Mouse (Mus musculus): Measurements from ENCODE around the gene Lyzl4. TPM values are rescaled to one million over a fixed set of nuclear protein-coding genes. Genes with fewer than 3 reads are reported as not detected.

The Lyzl4 gene
- polyA plus RNA-seq, 1 experiment, result 11.8 TPM

DNA sequence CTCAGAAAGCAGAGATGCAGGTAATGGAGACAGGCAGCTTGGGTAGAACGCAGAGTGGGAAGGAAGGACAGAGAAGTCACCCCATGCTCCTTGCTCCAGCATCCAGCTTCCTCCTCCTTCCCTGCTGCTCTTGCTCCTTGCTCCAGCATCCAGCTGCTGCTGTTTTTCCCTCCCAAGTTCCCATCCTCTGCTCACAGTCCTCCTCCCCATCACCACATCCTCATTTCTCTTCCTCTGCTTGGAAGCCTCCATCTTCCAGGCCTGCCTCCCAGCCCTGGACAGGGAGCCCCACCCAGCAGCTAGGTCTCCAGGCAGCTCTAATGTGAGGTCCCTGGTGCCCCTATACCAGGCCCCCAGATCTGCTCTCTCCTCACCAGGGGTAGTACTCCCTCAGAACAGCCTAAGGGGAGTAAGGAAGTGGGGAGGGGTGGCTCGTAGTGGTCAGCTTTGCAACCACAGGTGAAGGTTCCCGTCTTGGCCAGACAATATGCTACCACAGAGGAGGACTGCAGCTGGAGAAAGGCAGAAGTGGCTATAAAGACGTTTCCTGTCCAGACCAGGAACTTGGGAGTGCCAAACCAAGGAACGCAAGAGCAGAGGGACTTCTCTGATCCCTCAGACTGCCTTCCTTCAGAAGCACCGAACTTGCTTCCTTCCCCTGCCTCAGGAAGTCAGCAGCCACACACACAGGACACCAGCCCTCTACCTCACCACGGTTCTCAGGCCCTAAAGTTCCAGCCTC lies 5.9 kb downstream of the Lyzl4 start:
- TF ChIP-seq POLR2A (IDR thresholded peaks at IDR 0.05; ENCODE audit: borderline replicate concordance, low read depth, low read length) (no peak), CTCF (IDR thresholded peaks at IDR 0.05; ENCODE audit: low read depth, low read length) (no peak)
- Histone ChIP-seq H3K27ac (ENCODE audit: insufficient read depth, low read depth, low read length) (peak overlapping the region; percentile 81), H3K4me1 (ENCODE audit: control insufficient read depth, insufficient read depth, low read length) (peaks cover 60% of the 10 kb centered on the region), H3K4me3 (ENCODE audit: insufficient read depth, low read length) (no peak overlapping the region)

DNA sequence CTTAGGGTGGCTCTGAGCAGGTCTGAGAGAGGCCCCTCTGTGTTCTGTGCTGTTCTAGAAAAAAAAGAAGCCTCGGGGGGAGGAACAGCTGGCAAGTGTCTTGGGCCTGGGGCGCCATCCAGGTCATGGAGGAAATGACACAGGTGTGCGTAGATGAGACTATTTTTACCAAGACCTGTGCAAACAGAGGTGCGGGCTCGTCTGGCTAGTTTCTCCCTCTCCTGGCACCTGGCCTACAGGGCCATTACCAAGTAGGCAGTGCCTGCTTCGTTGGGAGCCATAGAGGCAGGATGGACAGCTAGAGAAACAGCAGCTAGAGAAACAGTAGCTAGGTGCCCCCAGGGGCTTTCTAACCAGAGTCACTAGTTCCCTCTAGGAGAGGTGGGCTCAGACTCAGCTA lies 8.6 kb downstream of the Lyzl4 start:
- no peak for TF ChIP-seq POLR2A (IDR thresholded peaks at IDR 0.05; ENCODE audit: borderline replicate concordance, low read depth, low read length)
- no peak for TF ChIP-seq CTCF (IDR thresholded peaks at IDR 0.05; ENCODE audit: low read depth, low read length)
- Histone ChIP-seq H3K4me1 (ENCODE audit: control insufficient read depth, insufficient read depth, low read length) (peaks cover 61% of the 10 kb centered on the region), H3K27ac (ENCODE audit: insufficient read depth, low read depth, low read length) (no peak overlapping the region), H3K4me3 (ENCODE audit: insufficient read depth, low read length) (no peak overlapping the region)

DNA sequence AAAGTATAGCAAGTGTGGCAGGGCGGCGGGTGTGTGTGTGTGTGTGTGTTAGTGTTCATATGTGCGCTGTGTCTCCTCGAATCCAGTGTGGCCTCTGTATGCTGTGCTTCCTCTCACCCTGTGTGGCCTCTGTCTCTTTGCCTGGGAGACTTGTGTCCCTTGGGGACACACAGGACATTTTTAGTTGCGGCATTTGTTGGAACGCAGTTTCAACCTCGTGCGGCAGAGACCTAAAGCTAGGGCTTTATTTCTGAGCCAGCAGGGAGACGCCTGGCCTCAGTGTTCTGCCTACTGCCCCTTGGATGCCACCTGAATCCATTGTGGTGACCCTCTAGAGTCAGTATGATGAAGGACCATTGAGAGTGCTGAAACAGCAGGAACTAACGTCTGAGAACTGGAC lies 9.0 kb downstream of the Lyzl4 start:
- Histone ChIP-seq H3K4me1 (ENCODE audit: control insufficient read depth, insufficient read depth, low read length) (peaks cover 61% of the 10 kb centered on the region), H3K4me3 (ENCODE audit: insufficient read depth, low read length) (no peak overlapping the region), H3K27ac (ENCODE audit: insufficient read depth, low read depth, low read length) (no peak overlapping the region)
- TF ChIP-seq CTCF (IDR thresholded peaks at IDR 0.05; ENCODE audit: low read depth, low read length), result no peak
- no peak for TF ChIP-seq POLR2A (IDR thresholded peaks at IDR 0.05; ENCODE audit: borderline replicate concordance, low read depth, low read length)

DNA sequence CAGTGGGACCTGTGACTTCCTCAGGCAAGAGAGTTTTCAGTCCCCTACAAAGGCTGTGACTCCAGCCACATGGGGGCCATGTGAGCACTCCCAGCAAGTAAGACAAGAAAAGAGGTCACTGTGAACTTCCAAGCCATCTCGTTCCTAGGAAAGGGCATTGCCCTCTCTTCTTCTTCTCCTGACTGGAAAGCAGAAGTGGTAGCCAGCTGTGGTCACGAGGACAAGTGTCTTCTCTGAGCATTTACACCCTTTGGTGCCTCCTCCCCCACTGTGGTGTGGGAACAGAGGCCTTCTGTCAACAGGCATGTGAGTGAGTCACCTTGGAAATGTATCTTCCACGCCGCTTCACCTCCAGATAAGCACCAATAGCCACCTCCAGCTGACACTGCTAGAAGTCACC lies 9.9 kb downstream of the Lyzl4 start:
- peak overlapping the region; percentile 60 for H3K27ac ChIP-seq (ENCODE audit: insufficient read depth, low read depth, low read length)
- no peak for TF ChIP-seq POLR2A (IDR thresholded peaks at IDR 0.05; ENCODE audit: borderline replicate concordance, low read depth, low read length)
- TF ChIP-seq CTCF (IDR thresholded peaks at IDR 0.05; ENCODE audit: low read depth, low read length), result no peak
- H3K4me3 ChIP-seq (ENCODE audit: insufficient read depth, low read length), result no peak overlapping the region
- H3K4me1 ChIP-seq (ENCODE audit: control insufficient read depth, insufficient read depth, low read length), result peaks cover 53% of the 10 kb centered on the region

DNA sequence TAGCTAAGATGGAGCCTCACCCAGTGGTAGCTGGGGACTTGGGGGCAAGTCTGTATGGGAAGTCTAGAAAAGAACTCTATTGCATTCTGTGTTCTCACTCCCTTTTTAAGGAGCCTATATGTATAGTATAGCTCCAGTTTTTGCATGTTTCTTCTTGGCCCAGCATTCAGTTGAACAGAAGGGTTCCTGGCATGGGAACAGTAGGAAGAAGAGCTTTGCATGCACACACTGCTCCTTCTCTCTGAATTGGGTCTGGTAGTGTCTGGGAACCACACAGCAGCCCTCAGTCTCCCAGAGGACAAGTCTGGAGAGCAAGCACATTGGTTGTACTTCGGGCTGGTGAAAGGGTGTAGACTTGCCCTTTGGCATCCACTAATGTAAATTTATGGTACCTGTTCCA lies 11.3 kb downstream of the Lyzl4 start:
- no peak overlapping the region for H3K27ac ChIP-seq (ENCODE audit: insufficient read depth, low read depth, low read length)
- TF ChIP-seq POLR2A (IDR thresholded peaks at IDR 0.05; ENCODE audit: borderline replicate concordance, low read depth, low read length), result no peak
- H3K4me1 ChIP-seq (ENCODE audit: control insufficient read depth, insufficient read depth, low read length), result peaks cover 43% of the 10 kb centered on the region
- H3K4me3 ChIP-seq (ENCODE audit: insufficient read depth, low read length), result no peak overlapping the region

DNA sequence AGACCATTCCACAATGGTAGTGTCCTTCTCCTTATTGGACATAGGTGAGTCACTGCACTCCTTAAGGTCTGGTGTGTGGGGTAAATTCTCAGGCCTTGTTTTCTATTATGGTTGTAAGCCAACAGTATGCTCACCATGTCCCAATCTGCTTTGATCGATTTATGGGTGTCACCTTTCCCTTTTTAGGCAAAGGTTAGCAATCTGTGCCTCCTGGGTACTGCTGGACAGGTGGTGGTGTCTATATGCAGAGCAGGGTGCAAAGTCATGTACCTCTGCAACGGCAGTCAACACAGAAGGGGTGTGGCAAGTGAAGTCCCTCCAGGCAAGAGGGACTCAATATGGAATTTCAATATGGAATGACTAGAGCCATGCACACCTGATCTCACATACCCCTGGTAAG lies 17.0 kb downstream of the Lyzl4 start:
- Histone ChIP-seq H3K4me3 (ENCODE audit: insufficient read depth, low read length) (no peak overlapping the region), H3K27ac (ENCODE audit: insufficient read depth, low read depth, low read length) (no peak overlapping the region), H3K4me1 (ENCODE audit: control insufficient read depth, insufficient read depth, low read length) (peaks cover 20% of the 10 kb centered on the region)
- TF ChIP-seq POLR2A (IDR thresholded peaks at IDR 0.05; ENCODE audit: borderline replicate concordance, low read depth, low read length) (no peak), CTCF (IDR thresholded peaks at IDR 0.05; ENCODE audit: low read depth, low read length) (no peak)

DNA sequence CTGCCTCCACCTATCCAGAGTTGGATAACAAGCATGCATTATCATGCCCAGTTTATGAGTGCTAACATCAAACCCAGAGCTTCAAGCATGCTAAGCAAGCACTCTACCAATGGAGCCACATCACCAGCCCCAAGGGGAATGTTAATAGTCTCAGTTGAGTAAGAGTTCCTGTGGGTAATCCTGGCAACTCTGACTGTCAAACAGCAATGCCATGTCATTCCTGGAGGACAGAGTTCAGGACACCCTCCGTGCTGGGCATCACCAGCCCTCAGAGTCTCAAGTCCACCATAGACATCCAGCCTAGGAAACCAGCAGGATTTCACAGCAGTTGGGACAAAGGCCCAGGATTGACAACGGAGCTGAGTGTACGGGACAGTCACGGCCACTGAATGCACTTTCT lies 18.7 kb downstream of the Lyzl4 start:
- Histone ChIP-seq H3K27ac (ENCODE audit: insufficient read depth, low read depth, low read length) (no peak overlapping the region), H3K4me3 (ENCODE audit: insufficient read depth, low read length) (no peak overlapping the region), H3K4me1 (ENCODE audit: control insufficient read depth, insufficient read depth, low read length) (peaks cover 20% of the 10 kb centered on the region)
- TF ChIP-seq CTCF (IDR thresholded peaks at IDR 0.05; ENCODE audit: low read depth, low read length), result no peak
- no peak for TF ChIP-seq POLR2A (IDR thresholded peaks at IDR 0.05; ENCODE audit: borderline replicate concordance, low read depth, low read length)

DNA sequence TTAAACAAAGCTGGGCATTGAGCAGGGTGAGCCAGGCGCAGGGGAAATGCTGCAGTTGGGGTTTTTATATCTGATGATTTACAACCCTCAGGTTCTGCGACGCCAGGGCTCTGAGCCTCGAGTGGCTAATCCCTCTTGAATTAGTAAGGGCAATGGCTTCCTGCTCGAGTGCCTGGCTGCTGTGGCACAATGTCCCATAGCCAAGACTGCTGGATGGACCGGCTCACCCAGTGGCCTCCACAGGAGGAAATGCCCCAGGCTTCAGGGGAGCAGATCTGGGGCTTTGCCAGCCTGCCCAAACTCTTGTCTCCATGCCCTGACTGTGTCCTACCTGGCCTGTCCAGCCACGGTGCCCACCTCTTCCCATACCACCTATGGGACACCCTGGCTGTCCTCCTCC lies 22.5 kb downstream of the Lyzl4 start:
- Histone ChIP-seq H3K4me3 (ENCODE audit: insufficient read depth, low read length) (no peak overlapping the region), H3K27ac (ENCODE audit: insufficient read depth, low read depth, low read length) (no peak overlapping the region), H3K4me1 (ENCODE audit: control insufficient read depth, insufficient read depth, low read length) (peaks cover 27% of the 10 kb centered on the region)
- TF ChIP-seq POLR2A (IDR thresholded peaks at IDR 0.05; ENCODE audit: borderline replicate concordance, low read depth, low read length), result no peak
- no peak for TF ChIP-seq CTCF (IDR thresholded peaks at IDR 0.05; ENCODE audit: low read depth, low read length)

DNA sequence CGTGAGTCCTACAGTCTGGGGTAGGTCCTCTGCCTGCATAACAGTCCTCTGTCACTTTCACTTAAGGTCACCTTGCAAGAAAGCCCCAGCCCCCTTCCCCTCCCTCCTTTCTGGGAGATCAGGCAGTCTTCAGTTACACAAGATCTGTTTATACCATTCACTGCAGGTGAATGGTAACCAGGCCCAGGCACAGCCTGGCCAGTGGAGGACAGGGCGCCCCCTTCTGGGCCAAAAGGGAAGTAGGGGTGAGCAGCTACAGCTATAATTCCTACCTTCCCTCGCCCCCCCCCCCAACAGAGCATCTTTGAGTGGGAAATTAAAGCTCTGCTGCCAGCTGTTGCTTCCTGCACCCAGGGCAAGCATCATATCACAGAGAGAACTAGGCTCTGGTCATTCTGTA lies 25.4 kb downstream of the Lyzl4 start:
- no peak overlapping the region for H3K4me3 ChIP-seq (ENCODE audit: insufficient read depth, low read length)

DNA sequence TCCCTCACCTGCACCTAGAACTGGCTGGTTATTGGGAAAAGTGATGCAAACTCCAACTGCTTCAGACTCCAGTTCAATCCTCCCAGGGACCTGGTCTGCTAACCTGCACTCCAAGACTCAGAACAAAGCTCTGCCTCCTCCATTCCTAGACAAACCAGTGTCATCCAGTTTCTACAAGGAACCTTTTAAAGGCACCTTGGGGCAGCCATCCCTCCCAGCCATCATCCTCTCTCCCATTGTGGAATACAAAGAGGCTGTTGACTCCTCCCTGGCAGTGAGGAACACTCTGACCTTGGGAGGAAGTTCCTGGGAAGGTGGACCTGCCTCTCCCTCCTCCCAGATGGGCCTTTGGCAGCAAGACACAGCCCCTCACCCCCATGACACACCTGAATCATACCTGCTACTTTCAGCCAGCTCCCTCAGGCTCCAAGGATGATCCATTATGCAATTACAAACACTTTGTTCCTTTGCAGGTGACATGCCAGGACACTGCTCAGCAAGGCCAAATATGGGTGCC lies 27.6 kb downstream of the Lyzl4 start:
- Histone ChIP-seq H3K4me1 (ENCODE audit: control insufficient read depth, insufficient read depth, low read length) (peaks cover 10% of the 10 kb centered on the region), H3K4me3 (ENCODE audit: insufficient read depth, low read length) (no peak overlapping the region), H3K27ac (ENCODE audit: insufficient read depth, low read depth, low read length) (no peak overlapping the region)
- TF ChIP-seq CTCF (IDR thresholded peaks at IDR 0.05; ENCODE audit: low read depth, low read length) (no peak), POLR2A (IDR thresholded peaks at IDR 0.05; ENCODE audit: borderline replicate concordance, low read depth, low read length) (no peak)

More for the DNA sequence above, 25.4 kb downstream of the Lyzl4 start:
- Histone ChIP-seq H3K27ac (ENCODE audit: insufficient read depth, low read depth, low read length) (no peak overlapping the region), H3K4me1 (ENCODE audit: control insufficient read depth, insufficient read depth, low read length) (peaks cover 12% of the 10 kb centered on the region)
- TF ChIP-seq CTCF (IDR thresholded peaks at IDR 0.05; ENCODE audit: low read depth, low read length) (peak; percentile 75), POLR2A (IDR thresholded peaks at IDR 0.05; ENCODE audit: borderline replicate concordance, low read depth, low read length) (no peak)
